Mouse (Mus musculus): ENCODE measurements around the gene Gm826. TPM values are rescaled to one million over a fixed set of nuclear protein-coding genes. Genes with fewer than 3 reads are reported as not detected.
A peak's percentile ranks its signal among the peaks of the same experiment; 100 is the strongest.

Gm826 gene
- polyA plus RNA-seq, 1 experiment from 2014 or later = 0.50 TPM

- Histone ChIP-seq H3K9ac (ENCODE audit: low read length) (no peak overlapping the region), H3K36me3 (ENCODE audit: control insufficient read depth, insufficient read depth, low read length) (no peaks in the 10 kb centered on the region), H3K4me3 (ENCODE audit: low read length) (no peak overlapping the region), H3K4me2 (ENCODE audit: low read depth, low read length) (no peak overlapping the region), H3K9me3 (ENCODE audit: control insufficient read depth, low read length) (no peaks in the 10 kb centered on the region), H3K4me1 (replicated peaks; ENCODE audit: control insufficient read depth, insufficient read depth, low read length) (no peaks in the 10 kb centered on the region), H3K27me3 (ENCODE audit: control insufficient read depth, insufficient read depth, low read depth, low read length) (no peaks in the 10 kb centered on the region), H3K27ac (ENCODE audit: low read length) (no peak overlapping the region)
- WGBS = 25% methylated on average over 4 of the region's 4 CpGs
- ATAC-seq (ENCODE audit: low read depth) = no peak
These were observed 15.7 kb downstream of the Gm826 start for GRCm38 (mm10) chr2:160318255-160318654.

DNA sequence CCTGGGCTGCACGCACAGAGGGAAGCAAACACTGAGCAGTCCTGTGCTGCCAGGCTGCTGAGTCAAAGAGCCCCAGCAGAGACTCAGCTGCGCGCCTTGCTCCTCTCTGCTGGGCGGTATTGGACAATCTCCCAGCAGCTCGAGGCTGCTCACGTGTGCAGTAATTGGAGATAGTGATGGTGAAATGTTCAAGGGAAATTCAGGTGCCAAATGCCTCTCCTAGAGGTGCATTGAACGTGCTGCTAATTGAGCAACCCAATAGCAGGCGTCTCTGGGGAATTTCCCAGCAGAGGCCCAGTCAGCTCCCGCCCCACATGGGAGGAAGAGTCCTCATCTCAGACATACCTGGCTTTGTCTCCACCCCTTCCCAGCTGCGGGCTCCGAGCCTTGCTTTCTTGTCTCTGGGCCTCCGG is 20.4 kb downstream of the Gm826 start:
- Histone ChIP-seq H3K4me3 (ENCODE audit: low read length) (no peak overlapping the region), H3K36me3 (ENCODE audit: control insufficient read depth, insufficient read depth, low read length) (no peaks in the 10 kb centered on the region), H3K9ac (ENCODE audit: low read length) (no peak overlapping the region), H3K27me3 (ENCODE audit: control insufficient read depth, insufficient read depth, low read depth, low read length) (no peaks in the 10 kb centered on the region), H3K4me1 (replicated peaks; ENCODE audit: control insufficient read depth, insufficient read depth, low read length) (no peaks in the 10 kb centered on the region), H3K4me2 (ENCODE audit: low read depth, low read length) (no peak overlapping the region), H3K9me3 (ENCODE audit: control insufficient read depth, low read length) (no peaks in the 10 kb centered on the region), H3K27ac (ENCODE audit: low read length) (no peak overlapping the region)
- 40% methylated on average over 12 of the region's 12 CpGs for WGBS
- ATAC-seq (ENCODE audit: low read depth) = 0 out of 2 replicates have a peak, but pooled peaks have one; percentile 38

GRCm38 (mm10) chr2:160305070-160305469 is 28.9 kb downstream of the Gm826 start:
- ATAC-seq (ENCODE audit: low read depth) = no peak
- Histone ChIP-seq H3K27ac (ENCODE audit: low read length) (no peak overlapping the region), H3K27me3 (ENCODE audit: control insufficient read depth, insufficient read depth, low read depth, low read length) (no peaks in the 10 kb centered on the region), H3K4me3 (ENCODE audit: low read length) (no peak overlapping the region), H3K4me1 (replicated peaks; ENCODE audit: control insufficient read depth, insufficient read depth, low read length) (no peaks in the 10 kb centered on the region), H3K9me3 (ENCODE audit: control insufficient read depth, low read length) (no peaks in the 10 kb centered on the region), H3K4me2 (ENCODE audit: low read depth, low read length) (no peak overlapping the region), H3K9ac (ENCODE audit: low read length) (no peak overlapping the region), H3K36me3 (ENCODE audit: control insufficient read depth, insufficient read depth, low read length) (no peaks in the 10 kb centered on the region)
- WGBS = 71% methylated on average over 3 of the region's 3 CpGs

GRCm38 (mm10) chr2:160303992-160304391 is 30.0 kb downstream of the Gm826 start:
- 75% methylated on average over 2 of the region's 2 CpGs for WGBS
- ATAC-seq (ENCODE audit: low read depth) = no peak
- Histone ChIP-seq H3K36me3 (ENCODE audit: control insufficient read depth, insufficient read depth, low read length) (no peaks in the 10 kb centered on the region), H3K4me1 (replicated peaks; ENCODE audit: control insufficient read depth, insufficient read depth, low read length) (no peaks in the 10 kb centered on the region), H3K4me2 (ENCODE audit: low read depth, low read length) (no peak overlapping the region), H3K27me3 (ENCODE audit: control insufficient read depth, insufficient read depth, low read depth, low read length) (no peaks in the 10 kb centered on the region), H3K4me3 (ENCODE audit: low read length) (no peak overlapping the region), H3K9ac (ENCODE audit: low read length) (no peak overlapping the region), H3K9me3 (ENCODE audit: control insufficient read depth, low read length) (no peaks in the 10 kb centered on the region), H3K27ac (ENCODE audit: low read length) (no peak overlapping the region)

GRCm38 (mm10) chr2:160302013-160302412 is 31.9 kb downstream of the Gm826 start:
- H3K36me3 ChIP-seq (ENCODE audit: control insufficient read depth, insufficient read depth, low read length) = no peaks in the 10 kb centered on the region
- 55% methylated on average over 4 of the region's 4 CpGs for WGBS
- H3K4me2 ChIP-seq (ENCODE audit: low read depth, low read length) = no peak overlapping the region

GRCm38 (mm10) chr2:160298586-160298985 is 35.4 kb downstream of the Gm826 start:
- no peaks in the 10 kb centered on the region for H3K36me3 ChIP-seq (ENCODE audit: control insufficient read depth, insufficient read depth, low read length)
- H3K4me3 ChIP-seq (ENCODE audit: low read length) = no peak overlapping the region
- no peak overlapping the region for H3K9ac ChIP-seq (ENCODE audit: low read length)
- no peaks in the 10 kb centered on the region for H3K4me1 ChIP-seq (replicated peaks; ENCODE audit: control insufficient read depth, insufficient read depth, low read length)
- H3K4me2 ChIP-seq (ENCODE audit: low read depth, low read length) = no peak overlapping the region
- no peaks in the 10 kb centered on the region for H3K27me3 ChIP-seq (ENCODE audit: control insufficient read depth, insufficient read depth, low read depth, low read length)
- ATAC-seq (ENCODE audit: low read depth) = no peak
- no peak overlapping the region for H3K27ac ChIP-seq (ENCODE audit: low read length)
- H3K9me3 ChIP-seq (ENCODE audit: control insufficient read depth, low read length) = no peaks in the 10 kb centered on the region

More at GRCm38 (mm10) chr2:160302013-160302412, 31.9 kb downstream of the Gm826 start:
- H3K9me3 ChIP-seq (ENCODE audit: control insufficient read depth, low read length) = no peaks in the 10 kb centered on the region
- no peak for ATAC-seq (ENCODE audit: low read depth)
- no peak overlapping the region for H3K9ac ChIP-seq (ENCODE audit: low read length)
- no peaks in the 10 kb centered on the region for H3K27me3 ChIP-seq (ENCODE audit: control insufficient read depth, insufficient read depth, low read depth, low read length)
- no peak overlapping the region for H3K27ac ChIP-seq (ENCODE audit: low read length)
- H3K4me3 ChIP-seq (ENCODE audit: low read length) = no peak overlapping the region
- H3K4me1 ChIP-seq (replicated peaks; ENCODE audit: control insufficient read depth, insufficient read depth, low read length) = no peaks in the 10 kb centered on the region

GRCm38 (mm10) chr2:160288538-160289151 is 45.3 kb downstream of the Gm826 start:
- Histone ChIP-seq H3K4me1 (replicated peaks; ENCODE audit: control insufficient read depth, insufficient read depth, low read length) (no peaks in the 10 kb centered on the region), H3K9ac (ENCODE audit: low read length) (no peak overlapping the region), H3K9me3 (ENCODE audit: control insufficient read depth, low read length) (no peaks in the 10 kb centered on the region), H3K4me2 (ENCODE audit: low read depth, low read length) (no peak overlapping the region), H3K27ac (ENCODE audit: low read length) (no peak overlapping the region), H3K36me3 (ENCODE audit: control insufficient read depth, insufficient read depth, low read length) (no peaks in the 10 kb centered on the region), H3K27me3 (ENCODE audit: control insufficient read depth, insufficient read depth, low read depth, low read length) (no peaks in the 10 kb centered on the region), H3K4me3 (ENCODE audit: low read length) (no peak overlapping the region)
- 57% methylated on average over 10 of the region's 10 CpGs for WGBS
- ATAC-seq (ENCODE audit: low read depth) = no peak

GRCm38 (mm10) chr2:160275959-160276657 is 57.9 kb downstream of the Gm826 start:
- WGBS = 79% methylated on average over 5 of the region's 5 CpGs
- Histone ChIP-seq H3K9ac (ENCODE audit: low read length) (no peak overlapping the region), H3K27ac (ENCODE audit: low read length) (no peak overlapping the region), H3K9me3 (ENCODE audit: control insufficient read depth, low read length) (no peaks in the 10 kb centered on the region), H3K4me3 (ENCODE audit: low read length) (no peak overlapping the region), H3K4me1 (replicated peaks; ENCODE audit: control insufficient read depth, insufficient read depth, low read length) (no peaks in the 10 kb centered on the region), H3K4me2 (ENCODE audit: low read depth, low read length) (no peak overlapping the region), H3K36me3 (ENCODE audit: control insufficient read depth, insufficient read depth, low read length) (no peaks in the 10 kb centered on the region), H3K27me3 (ENCODE audit: control insufficient read depth, insufficient read depth, low read depth, low read length) (no peaks in the 10 kb centered on the region)
- 0 out of 2 replicates have a peak, but pooled peaks have one; percentile 17 for ATAC-seq (ENCODE audit: low read depth)

DNA sequence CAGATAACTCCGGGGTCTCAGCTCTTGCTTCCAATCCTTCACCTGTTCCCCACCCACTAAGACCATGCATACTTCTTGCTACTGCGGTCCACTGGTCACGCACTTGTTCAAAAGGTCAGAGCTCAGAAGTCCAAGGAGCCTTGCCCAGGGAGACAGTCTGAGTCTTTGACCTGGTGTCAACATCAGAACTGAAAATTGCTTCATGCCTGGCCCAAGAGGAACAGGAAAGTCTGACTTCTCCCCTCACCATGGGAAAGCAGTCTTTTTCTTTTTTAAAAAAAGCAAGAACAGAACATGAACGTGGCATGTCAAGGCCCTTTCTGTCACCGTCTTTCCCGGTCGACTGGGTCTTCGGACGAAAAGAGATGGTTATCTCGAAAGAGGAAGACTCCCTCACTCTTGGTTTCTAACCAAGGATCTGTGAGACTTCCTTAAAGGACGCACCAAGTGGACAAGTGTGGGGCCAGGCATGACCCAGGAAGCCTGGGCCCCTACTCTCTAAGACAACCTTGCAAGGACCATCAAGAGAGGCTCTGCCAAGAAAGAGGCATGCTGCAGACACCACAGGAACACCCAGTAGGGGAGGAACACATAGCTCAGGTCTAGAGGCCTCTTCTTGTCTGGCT is 66.0 kb downstream of the Gm826 start:
- Histone ChIP-seq H3K4me1 (replicated peaks; ENCODE audit: control insufficient read depth, insufficient read depth, low read length) (no peaks in the 10 kb centered on the region), H3K4me2 (ENCODE audit: low read depth, low read length) (no peak overlapping the region), H3K4me3 (ENCODE audit: low read length) (no peak overlapping the region), H3K9ac (ENCODE audit: low read length) (no peak overlapping the region), H3K36me3 (ENCODE audit: control insufficient read depth, insufficient read depth, low read length) (no peaks in the 10 kb centered on the region), H3K9me3 (ENCODE audit: control insufficient read depth, low read length) (no peaks in the 10 kb centered on the region), H3K27ac (ENCODE audit: low read length) (no peak overlapping the region), H3K27me3 (ENCODE audit: control insufficient read depth, insufficient read depth, low read depth, low read length) (no peaks in the 10 kb centered on the region)
- no peak for ATAC-seq (ENCODE audit: low read depth)
- WGBS = 79% methylated on average over 11 of the region's 11 CpGs

Measured in lung, embryonic 16.5 days (tissue).